Mouse (Mus musculus): Measurements from ENCODE around the gene AI413582.

AI413582 gene

GRCm38 (mm10) chr17:27578487-27578886, 12.9 kb upstream of the AI413582 start:
- no peak for DNase-seq

GRCm38 (mm10) chr17:27577468-27577867, 11.9 kb upstream of the AI413582 start:
- no peak for DNase-seq

- DNase-seq, result no peak
These were observed 10.5 kb upstream of the AI413582 start for GRCm38 (mm10) chr17:27576056-27576455.

DNA sequence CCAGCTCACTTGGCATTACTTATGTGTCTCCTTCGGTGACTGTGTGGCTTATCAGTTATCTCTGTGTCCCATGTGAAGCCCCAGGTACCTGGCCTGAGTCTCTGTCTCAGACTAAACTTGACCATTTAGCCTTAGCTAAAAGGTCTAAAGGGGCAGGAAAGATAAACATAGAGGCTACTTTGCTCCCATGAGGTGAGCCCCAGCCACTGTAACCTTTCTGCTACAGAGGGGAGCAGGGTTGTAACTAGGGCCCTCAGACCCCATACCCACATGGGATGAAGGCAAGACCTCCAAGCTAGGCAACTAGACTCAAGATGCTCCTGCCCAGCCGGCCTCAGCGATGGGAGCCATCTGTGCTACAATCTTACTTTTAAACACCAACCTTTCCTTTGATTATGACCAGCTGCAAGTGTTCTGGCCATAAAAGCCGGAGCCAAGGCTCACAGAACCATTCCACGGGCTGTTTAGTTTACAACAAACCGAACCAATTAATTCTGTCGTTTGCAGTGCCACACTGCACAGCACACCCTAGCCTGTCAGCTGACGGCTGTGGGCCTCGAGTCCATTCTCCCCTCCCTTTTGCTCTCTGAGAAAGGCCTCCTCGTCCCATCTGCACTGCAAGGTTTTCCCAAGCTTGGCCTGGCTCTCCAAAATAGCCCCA, 9.7 kb upstream of the AI413582 start:
- no peak for DNase-seq

- DNase-seq, result peak; percentile 75
These were observed 9.0 kb upstream of the AI413582 start for GRCm38 (mm10) chr17:27574470-27575115.

DNA sequence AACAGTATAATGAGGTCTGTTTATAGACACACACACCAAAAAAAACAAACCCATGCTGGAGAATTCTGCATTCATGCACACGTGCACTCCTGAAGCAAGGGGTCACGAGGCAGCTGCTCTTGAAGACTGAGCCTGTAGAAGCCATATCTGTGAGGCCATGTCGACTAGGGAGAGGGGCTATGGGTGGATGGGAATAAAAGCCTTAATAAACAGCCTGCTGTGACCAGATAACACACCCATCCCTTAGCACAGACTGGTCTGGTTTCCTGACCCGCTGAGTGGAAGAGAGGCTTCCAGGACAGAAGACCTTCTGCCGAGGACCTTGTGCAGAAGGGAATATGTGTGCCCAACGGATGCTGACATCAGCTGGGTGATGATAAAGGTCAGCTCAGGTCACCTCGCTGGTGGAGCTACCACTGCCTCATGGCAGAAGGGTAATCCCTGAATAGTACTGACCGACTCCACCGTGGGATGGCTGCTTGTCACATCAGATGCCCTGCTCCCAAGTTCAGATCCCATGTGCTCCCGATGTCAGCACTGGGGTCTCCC, 8.3 kb upstream of the AI413582 start:
- no peak for DNase-seq

DNA sequence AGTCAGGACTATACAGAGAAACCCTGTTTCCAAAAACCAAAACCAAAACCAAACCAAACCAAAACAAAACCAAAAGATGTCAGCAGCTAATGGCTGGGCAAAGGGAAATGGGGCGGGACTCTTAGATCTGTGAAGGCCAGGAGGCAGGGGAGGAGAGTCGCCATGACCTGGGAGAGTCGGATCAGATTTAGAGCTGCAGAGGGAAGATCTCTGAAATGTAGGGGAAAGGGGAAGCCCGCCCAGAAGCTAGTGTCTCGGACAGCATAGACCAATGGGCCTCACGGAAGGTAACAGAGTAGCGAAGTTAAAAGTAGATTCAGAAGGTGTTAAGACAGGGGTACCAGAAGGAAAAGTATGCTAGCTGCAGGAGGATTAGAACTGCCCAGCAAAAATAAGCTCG, 5.8 kb upstream of the AI413582 start:
- no peak for DNase-seq

DNA sequence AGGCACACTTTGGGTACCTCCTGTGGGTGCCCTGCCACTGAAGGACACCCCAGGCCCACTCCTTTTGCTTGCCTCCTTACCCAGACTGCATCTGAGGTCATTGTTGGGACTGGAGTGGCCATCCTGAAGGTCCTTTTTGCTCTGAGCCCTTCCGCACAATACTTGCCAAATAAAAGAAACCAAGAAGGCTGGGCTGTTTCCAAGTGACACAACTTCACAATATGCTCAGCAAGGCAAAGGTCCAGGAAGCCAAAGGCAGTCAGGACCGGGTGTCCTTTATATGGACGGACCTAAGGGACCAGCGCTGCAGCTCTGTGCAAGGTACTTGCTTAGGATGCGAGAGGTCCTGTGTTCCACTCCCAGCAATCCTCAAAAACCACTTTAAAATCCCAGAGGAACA, 2.7 kb upstream of the AI413582 start:
- DNase-seq, result no peak

GRCm38 (mm10) chr17:27565942-27566267, 349 bp upstream of the AI413582 start:
- DNase-seq, result no peak

DNA sequence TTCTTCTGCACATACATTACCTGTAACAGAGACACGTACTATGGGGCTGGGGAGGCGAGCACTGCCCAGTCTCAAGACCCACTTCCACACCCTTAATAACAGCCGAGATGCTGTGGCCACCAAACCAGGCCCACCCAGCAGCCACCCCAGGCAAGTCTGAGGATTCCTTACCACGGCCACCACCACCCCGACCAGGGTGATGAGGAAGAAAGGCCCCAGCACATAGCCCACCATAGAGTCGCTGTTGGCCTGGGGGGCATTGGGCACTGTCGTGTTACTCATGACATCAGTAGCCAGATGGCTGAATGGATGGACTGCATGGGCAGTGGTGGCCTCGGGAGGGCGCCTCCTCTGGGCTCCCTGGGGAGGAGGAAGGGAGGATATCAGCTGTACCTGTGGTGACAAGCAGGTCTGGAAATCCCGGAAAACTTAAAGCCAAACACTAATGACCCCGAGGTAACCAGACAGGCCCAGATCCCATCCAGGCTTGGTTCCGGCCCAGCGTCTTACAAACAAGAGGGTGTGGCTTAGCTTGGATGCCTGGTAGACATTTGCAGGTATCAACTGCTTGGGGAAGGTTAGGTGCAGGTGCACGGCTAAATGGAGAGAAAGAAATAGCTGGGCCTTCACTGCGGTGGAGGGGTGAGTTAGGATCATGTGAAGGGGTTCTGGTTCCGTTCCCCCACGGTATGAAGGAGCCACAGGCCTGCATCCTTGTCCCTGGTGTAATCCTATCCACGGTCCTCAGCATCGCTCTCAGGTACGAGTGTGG, 979 bp downstream of the AI413582 start:
- no peak for DNase-seq

- DNase-seq, result no peak
These were observed 1.7 kb downstream of the AI413582 start for GRCm38 (mm10) chr17:27563771-27564244.

- DNase-seq, result no peak
These were observed 3.6 kb downstream of the AI413582 start for GRCm38 (mm10) chr17:27561809-27562526.

DNA sequence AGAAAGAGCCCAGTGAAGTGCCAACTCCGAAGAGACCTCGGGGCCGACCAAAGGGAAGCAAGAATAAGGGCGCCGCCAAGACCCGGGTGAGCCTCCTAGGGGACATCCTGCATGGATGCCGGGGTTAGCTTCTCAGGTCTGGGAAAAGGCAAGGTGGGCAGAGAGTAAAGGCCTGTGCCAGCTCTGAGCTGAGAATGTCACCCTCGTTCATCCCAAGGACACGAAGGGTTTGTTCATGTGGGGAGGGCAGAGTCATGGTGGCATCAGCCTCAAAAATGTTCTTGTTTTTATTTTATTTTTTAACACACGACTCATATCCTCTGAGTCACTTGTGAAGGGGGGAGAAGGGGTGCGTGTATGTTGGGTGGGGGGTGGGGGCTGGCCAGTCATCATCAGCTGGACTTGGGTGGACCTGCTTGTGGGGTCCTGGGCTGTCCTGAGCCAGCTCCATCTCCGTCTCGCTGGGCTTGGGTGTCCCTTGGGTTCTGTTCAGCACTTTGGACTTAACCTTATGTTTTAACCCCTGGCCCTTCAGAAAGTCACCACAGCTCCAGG, 4.6 kb downstream of the AI413582 start:
- DNase-seq, result no peak

- DNase-seq, result no peak
These were observed 6.0 kb downstream of the AI413582 start for GRCm38 (mm10) chr17:27559596-27559995.

DNA sequence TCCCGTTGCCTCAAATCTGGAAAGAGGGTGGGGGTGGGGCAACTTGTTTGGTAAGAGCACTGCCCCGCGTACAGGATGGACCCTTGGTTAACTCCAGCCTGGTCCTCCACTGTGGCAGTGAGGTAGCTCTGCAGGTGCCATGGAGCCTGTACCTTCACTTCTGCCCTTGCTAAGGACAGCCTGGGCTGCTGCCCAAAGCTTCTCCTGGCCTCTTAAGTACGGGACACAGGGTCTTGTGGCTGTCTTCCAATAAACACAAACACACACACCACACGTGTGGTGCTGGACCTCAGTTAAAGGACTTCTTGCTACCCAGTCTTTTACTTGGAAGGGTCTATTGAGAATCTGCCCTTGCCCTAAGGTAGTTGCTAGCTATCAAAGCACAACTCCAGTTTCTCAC, 6.7 kb downstream of the AI413582 start:
- no peak for DNase-seq

DNA sequence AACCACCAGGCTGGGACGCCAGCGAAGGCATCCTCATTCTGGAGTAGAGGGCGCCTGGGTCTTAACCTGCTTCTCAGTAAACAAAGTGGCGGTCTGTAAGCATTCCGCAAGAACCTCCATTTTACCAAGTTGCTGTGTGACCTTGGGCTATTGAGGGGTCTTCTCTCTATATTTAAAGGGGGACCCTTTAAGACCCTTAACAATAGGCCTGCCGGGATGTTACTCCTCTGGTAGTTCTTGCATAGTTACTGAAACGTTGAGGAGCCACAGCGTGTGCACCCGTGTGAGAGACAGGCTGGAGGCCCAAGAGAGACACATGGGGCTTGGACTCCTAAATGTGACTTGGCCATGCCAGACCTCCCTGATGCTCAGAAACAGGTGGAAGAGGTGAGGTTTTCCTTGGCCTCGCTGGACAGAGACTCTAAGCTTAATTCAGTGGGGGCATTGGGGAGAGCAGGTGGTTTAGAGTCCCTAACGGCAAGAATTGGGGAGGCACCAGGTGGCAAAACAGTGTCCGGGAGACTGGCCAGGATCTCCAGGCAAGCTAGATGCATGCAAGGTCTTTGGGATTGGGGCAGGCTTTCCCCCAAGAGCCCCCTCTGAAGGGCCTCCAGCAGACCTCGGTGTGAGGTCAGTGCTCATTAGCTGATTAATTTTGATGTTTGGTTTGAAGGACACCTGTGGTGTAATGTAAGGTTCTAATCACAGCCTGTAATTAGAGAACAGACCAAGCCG, 7.5 kb downstream of the AI413582 start:
- no peak for DNase-seq

GRCm38 (mm10) chr17:27557181-27557926, 8.2 kb downstream of the AI413582 start:
- peak; percentile 53 for DNase-seq

GRCm38 (mm10) chr17:27556315-27557011, 9.1 kb downstream of the AI413582 start, which contains the start of gene Hmga1:
TSS of gene Hmga1 (plus strand) at chr17:27556497.
- peak; percentile 87 for DNase-seq

- peak; percentile 70 for DNase-seq
These were observed 9.9 kb downstream of the AI413582 start for GRCm38 (mm10) chr17:27555512-27556172.

DNA sequence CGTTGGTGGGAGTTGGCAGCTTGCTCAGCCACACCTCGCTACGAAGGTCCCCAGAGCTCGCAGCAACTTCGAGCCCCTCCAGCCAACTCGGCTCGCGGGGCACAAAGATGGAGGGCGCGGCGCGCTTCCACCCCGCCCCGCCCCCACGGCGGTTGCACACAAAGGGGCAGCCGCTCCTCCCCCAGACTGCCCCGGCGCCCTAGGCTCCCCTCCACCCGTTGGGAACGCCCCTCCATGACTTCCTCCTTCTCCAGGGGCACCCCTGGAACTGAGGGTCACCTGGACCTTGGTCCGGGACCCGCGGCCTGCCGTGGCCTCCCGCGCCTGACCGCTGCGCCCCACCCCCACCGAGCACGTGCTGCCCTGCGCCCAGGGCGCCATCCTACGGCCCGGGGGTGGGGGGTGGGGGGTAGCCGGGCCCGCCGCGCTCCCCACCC, 10.5 kb downstream of the AI413582 start:
- DNase-seq, result peak; percentile 41
